Mouse (Mus musculus): Measurements from ENCODE around the gene Sema6d. TPM values are rescaled to one million over a fixed set of nuclear protein-coding genes. Genes with fewer than 3 reads are reported as not detected.

The Sema6d gene
- polyA plus RNA-seq, 1 experiment from 2014 or later = 3.6 TPM

DNA sequence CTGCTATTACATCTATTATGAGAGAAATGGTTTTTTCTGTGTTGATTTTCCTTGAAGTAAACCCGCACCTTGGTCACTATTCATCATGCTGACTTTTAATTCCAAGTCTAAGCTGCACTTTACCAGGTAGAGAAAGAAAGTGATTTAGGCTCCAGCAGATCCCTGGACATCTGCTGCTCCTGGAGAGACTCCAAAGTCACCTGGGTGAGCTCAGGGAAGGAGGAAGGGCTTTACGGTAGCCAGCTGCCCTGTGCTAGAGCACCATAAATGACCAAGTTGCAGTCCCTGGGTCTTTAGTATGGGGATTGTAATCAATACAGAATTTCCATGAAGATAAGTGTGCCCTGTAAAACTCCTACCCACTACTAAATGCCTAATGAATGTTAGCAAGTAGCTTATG lies 309.8 kb downstream of the Sema6d start:
- no peak overlapping the region for H3K4me3 ChIP-seq (ENCODE audit: low read depth, low read length)
- 86% methylated on average over 2 of the region's 2 CpGs for WGBS (ENCODE audit: insufficient replicate concordance)
- no peak for ATAC-seq
- no peaks in the 10 kb centered on the region for H3K4me1 ChIP-seq (ENCODE audit: insufficient read depth)
- no peaks in the 10 kb centered on the region for H3K36me3 ChIP-seq (replicated peaks; ENCODE audit: insufficient read depth, low read length)
- no peak overlapping the region for H3K27ac ChIP-seq (ENCODE audit: low read depth)
- H3K9me3 ChIP-seq (ENCODE audit: low read length) = no peaks in the 10 kb centered on the region
- DNase-seq = no peak
- H3K4me2 ChIP-seq (ENCODE audit: low read depth, low read length) = no peak overlapping the region
- H3K27me3 ChIP-seq (ENCODE audit: insufficient read depth, low read length) = no peaks in the 10 kb centered on the region
- no peak overlapping the region for H3K9ac ChIP-seq (replicated peaks)
- TF ChIP-seq EP300 (IDR thresholded peaks at IDR 0.05; ENCODE audit: low read depth) (no peak), CTCF (IDR thresholded peaks at IDR 0.05; ENCODE audit: low read depth) (no peak)

DNA sequence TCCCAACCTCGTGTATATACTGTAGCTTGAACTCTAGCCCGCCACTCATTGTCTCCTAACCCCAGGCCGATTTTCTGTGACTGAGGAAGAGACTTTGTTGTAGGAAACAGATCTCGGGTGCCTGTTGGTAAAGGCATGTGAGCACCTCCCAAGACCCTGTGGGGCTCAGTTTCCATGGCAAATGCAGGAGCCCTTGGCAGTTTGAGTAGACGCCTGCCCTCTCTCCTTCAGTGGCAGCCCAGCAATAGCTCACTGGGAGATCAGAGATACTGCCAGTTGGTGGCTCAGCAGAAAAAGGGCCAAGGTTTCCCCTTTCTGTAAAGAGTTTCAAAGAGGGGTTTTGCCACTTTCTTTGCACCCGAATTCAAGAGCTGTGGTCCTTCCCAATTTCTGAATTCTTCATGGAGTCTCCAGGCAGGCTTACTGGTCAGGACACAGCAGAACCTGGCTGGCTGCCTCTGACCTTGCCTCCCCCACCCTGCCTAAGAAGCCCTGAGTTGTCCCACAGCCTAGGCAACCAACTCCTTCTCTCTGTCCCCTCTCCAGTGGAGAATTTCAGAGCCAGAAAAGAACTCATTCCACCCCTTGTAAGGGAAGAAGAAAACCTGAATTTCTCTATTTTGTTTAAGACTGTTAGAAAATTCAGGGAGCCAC lies 312.1 kb downstream of the Sema6d start:
- no peak overlapping the region for H3K27ac ChIP-seq (ENCODE audit: low read depth)
- no peak overlapping the region for H3K4me3 ChIP-seq (ENCODE audit: low read depth, low read length)
- H3K9me3 ChIP-seq (ENCODE audit: low read length) = no peaks in the 10 kb centered on the region
- no peak overlapping the region for H3K4me2 ChIP-seq (ENCODE audit: low read depth, low read length)
- no peak for TF ChIP-seq CTCF (IDR thresholded peaks at IDR 0.05; ENCODE audit: low read depth)
- no peak for TF ChIP-seq EP300 (IDR thresholded peaks at IDR 0.05; ENCODE audit: low read depth)
- H3K27me3 ChIP-seq (ENCODE audit: insufficient read depth, low read length) = no peaks in the 10 kb centered on the region
- WGBS (ENCODE audit: insufficient replicate concordance) = 68% methylated on average over 6 of the region's 6 CpGs
- ATAC-seq = no peak
- H3K9ac ChIP-seq (replicated peaks) = no peak overlapping the region
- H3K36me3 ChIP-seq (replicated peaks; ENCODE audit: insufficient read depth, low read length) = no peaks in the 10 kb centered on the region
- H3K4me1 ChIP-seq (ENCODE audit: insufficient read depth) = no peaks in the 10 kb centered on the region
- no peak for DNase-seq

DNA sequence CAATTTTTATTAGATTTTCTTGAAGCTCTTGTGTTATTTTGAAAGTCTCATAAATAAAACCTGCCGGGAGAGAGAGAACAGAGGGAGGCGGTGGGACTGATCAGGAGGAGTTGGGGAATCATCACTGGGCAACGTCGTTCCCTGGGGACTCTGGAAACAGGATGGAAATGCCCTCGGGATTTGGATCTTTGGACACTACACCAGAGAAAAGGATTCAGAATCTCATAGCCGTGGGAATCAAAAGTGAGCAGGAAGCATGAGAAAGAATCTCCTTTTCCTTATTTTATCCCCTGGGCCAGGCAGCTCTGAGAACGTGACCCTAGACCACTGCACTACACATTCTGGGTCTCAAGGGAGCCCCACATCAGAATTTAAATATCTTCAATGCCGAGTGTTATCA lies 313.8 kb downstream of the Sema6d start:
- no peaks in the 10 kb centered on the region for H3K4me1 ChIP-seq (ENCODE audit: insufficient read depth)
- H3K4me2 ChIP-seq (ENCODE audit: low read depth, low read length) = no peak overlapping the region
- ATAC-seq (no peak), DNase-seq (no peak)
- H3K4me3 ChIP-seq (ENCODE audit: low read depth, low read length) = no peak overlapping the region
- WGBS (ENCODE audit: insufficient replicate concordance) = 71% methylated on average over 8 of the region's 8 CpGs
- H3K27ac ChIP-seq (ENCODE audit: low read depth) = no peak overlapping the region
- no peak for TF ChIP-seq CTCF (IDR thresholded peaks at IDR 0.05; ENCODE audit: low read depth)
- TF ChIP-seq EP300 (IDR thresholded peaks at IDR 0.05; ENCODE audit: low read depth) = no peak
- no peaks in the 10 kb centered on the region for H3K9me3 ChIP-seq (ENCODE audit: low read length)
- H3K9ac ChIP-seq (replicated peaks) = no peak overlapping the region
- no peaks in the 10 kb centered on the region for H3K27me3 ChIP-seq (ENCODE audit: insufficient read depth, low read length)
- H3K36me3 ChIP-seq (replicated peaks; ENCODE audit: insufficient read depth, low read length) = no peaks in the 10 kb centered on the region

GRCm38 (mm10) chr2:124403981-124404380 lies 314.2 kb downstream of the Sema6d start:
- Histone ChIP-seq H3K9ac (replicated peaks) (no peak overlapping the region), H3K36me3 (replicated peaks; ENCODE audit: insufficient read depth, low read length) (no peaks in the 10 kb centered on the region), H3K4me1 (ENCODE audit: insufficient read depth) (no peaks in the 10 kb centered on the region), H3K9me3 (ENCODE audit: low read length) (no peaks in the 10 kb centered on the region), H3K4me3 (ENCODE audit: low read depth, low read length) (no peak overlapping the region), H3K4me2 (ENCODE audit: low read depth, low read length) (no peak overlapping the region), H3K27ac (ENCODE audit: low read depth) (no peak overlapping the region), H3K27me3 (ENCODE audit: insufficient read depth, low read length) (no peaks in the 10 kb centered on the region)
- TF ChIP-seq EP300 (IDR thresholded peaks at IDR 0.05; ENCODE audit: low read depth) (no peak), CTCF (IDR thresholded peaks at IDR 0.05; ENCODE audit: low read depth) (no peak)
- WGBS (ENCODE audit: insufficient replicate concordance) = 69% methylated on average over 6 of the region's 6 CpGs
- DNase-seq (no peak), ATAC-seq (no peak)

DNA sequence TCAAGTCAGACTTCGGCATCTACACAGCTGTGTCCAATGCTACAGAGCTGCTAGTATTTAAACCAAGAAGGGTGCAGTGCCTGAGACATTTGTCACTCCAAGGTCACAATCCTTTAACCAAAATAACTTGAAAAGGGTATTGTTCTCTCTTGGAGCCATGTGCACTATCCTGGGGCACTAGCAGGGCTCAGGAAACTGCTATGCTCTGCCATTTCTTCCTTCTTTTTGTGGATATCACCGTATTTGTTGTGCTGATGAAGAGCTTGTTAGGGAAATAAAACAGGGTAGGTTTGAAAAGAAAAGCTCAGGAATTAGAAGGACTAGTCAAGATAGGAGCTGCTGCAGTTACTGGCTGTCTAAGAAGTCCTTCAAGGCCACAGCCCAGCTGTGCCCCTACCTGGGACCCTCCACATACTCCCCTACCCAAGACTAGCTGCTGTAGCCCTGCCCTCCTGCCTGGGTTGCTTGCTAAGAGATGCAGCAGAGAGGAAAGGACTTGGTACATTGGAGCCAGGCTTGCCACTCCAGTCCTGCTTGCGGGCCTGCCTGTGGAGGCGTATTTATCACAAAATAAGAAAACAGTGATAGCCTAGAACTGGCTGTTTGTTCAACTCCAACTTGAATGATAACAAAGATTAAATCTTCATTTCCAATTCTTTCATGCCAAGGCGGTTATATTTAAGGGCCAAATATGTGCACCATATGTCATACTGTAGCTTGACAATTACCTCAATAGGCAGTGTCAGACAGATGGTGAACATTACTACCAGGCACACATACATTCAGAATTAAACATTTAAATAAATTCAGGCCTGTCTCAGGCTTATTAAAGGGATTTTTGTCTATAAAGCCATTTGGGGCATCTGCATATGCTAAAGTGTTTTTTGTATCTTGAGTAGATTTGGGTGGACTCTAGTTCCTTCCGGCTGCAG lies 315.1 kb downstream of the Sema6d start:
- TF ChIP-seq EP300 (IDR thresholded peaks at IDR 0.05; ENCODE audit: low read depth) (no peak), CTCF (IDR thresholded peaks at IDR 0.05; ENCODE audit: low read depth) (no peak)
- DNase-seq = no peak
- Histone ChIP-seq H3K4me1 (ENCODE audit: insufficient read depth) (no peaks in the 10 kb centered on the region), H3K27ac (ENCODE audit: low read depth) (no peak overlapping the region), H3K9ac (replicated peaks) (no peak overlapping the region), H3K4me2 (ENCODE audit: low read depth, low read length) (no peak overlapping the region), H3K27me3 (ENCODE audit: insufficient read depth, low read length) (no peaks in the 10 kb centered on the region), H3K9me3 (ENCODE audit: low read length) (no peaks in the 10 kb centered on the region), H3K4me3 (ENCODE audit: low read depth, low read length) (no peak overlapping the region), H3K36me3 (replicated peaks; ENCODE audit: insufficient read depth, low read length) (no peaks in the 10 kb centered on the region)
- no peak for ATAC-seq
- WGBS (ENCODE audit: insufficient replicate concordance) = 79% methylated on average over 6 of the region's 6 CpGs

GRCm38 (mm10) chr2:124408956-124409355 lies 319.2 kb downstream of the Sema6d start:
- TF ChIP-seq EP300 (IDR thresholded peaks at IDR 0.05; ENCODE audit: low read depth) (no peak), CTCF (IDR thresholded peaks at IDR 0.05; ENCODE audit: low read depth) (no peak)
- H3K27me3 ChIP-seq (ENCODE audit: insufficient read depth, low read length) = no peaks in the 10 kb centered on the region
- no peak overlapping the region for H3K4me2 ChIP-seq (ENCODE audit: low read depth, low read length)
- 63% methylated on average over 1 of the region's 1 CpGs for WGBS (ENCODE audit: insufficient replicate concordance)
- ATAC-seq (no peak), DNase-seq (no peak)
- H3K9me3 ChIP-seq (ENCODE audit: low read length) = no peaks in the 10 kb centered on the region
- H3K27ac ChIP-seq (ENCODE audit: low read depth) = no peak overlapping the region
- H3K4me3 ChIP-seq (ENCODE audit: low read depth, low read length) = no peak overlapping the region
- no peak overlapping the region for H3K9ac ChIP-seq (replicated peaks)
- H3K36me3 ChIP-seq (replicated peaks; ENCODE audit: insufficient read depth, low read length) = no peaks in the 10 kb centered on the region
- no peaks in the 10 kb centered on the region for H3K4me1 ChIP-seq (ENCODE audit: insufficient read depth)

Measured in liver, postnatal 0 days (tissue).